Mouse (Mus musculus) kidney, postnatal 0 days (tissue): ENCODE measurements around the gene Cnnm4. TPM values are rescaled to one million over a fixed set of nuclear protein-coding genes. Genes with fewer than 3 reads are reported as not detected.

ENCODE experiments used
- ATAC-seq: fragments of 200-750 bp; cut with Nextera tagmentation; replicated peaks from 2 replicates; pipeline ENCODE4 v1.8.0; 2017; ENCODE audit warnings: low read depth, moderate number of reproducible peaks, moderate TSS enrichment, moderate library complexity; ENCODE audit not compliant: low FRiP score
- DNase-seq: peaks from one replicate; pipeline ENCODE4 v3.0.0-alpha.2; 2016; ENCODE audit warnings: low spot score
- H3K27ac ChIP-seq: fragments of 300-500 bp; sonication (generic); 2 replicates; pipeline ENCODE4 v1.5.1; 2014; ENCODE audit warnings: mild to moderate bottlenecking
- H3K27me3 ChIP-seq: fragments of 300-500 bp; sonication (generic); 2 replicates; pipeline ENCODE4 v1.6.1; 2014; ENCODE audit warnings: low read length, mixed read lengths; ENCODE audit not compliant: insufficient read depth
- H3K36me3 ChIP-seq: fragments of 300-500 bp; sonication (generic); 2 replicates; pipeline ENCODE4 v1.6.1; 2014; ENCODE audit warnings: low read length, mixed read lengths; ENCODE audit not compliant: insufficient read depth
- H3K4me1 ChIP-seq: fragments of 300-500 bp; sonication (generic); replicated peaks from 2 replicates; pipeline ENCODE4 v1.6.1; 2014; ENCODE audit warnings: antibody characterized with exemption, low read length, mixed read lengths; ENCODE audit not compliant: insufficient read depth
- H3K4me2 ChIP-seq: fragments of 300-500 bp; sonication (generic); 2 replicates; pipeline ENCODE4 v1.6.1; 2014; ENCODE audit warnings: mild to moderate bottlenecking, low read length, moderate library complexity, mixed read lengths
- H3K4me3 ChIP-seq: fragments of 300-500 bp; sonication (generic); replicated peaks from 2 replicates; pipeline ENCODE4 v1.5.1; 2014; ENCODE audit warnings: low read depth, low read length
- H3K9ac ChIP-seq: fragments of 300-500 bp; sonication (generic); 2 replicates; pipeline ENCODE4 v1.6.1; 2014; ENCODE audit warnings: low read depth, low read length
- H3K9me3 ChIP-seq: fragments of 300-500 bp; sonication (generic); replicated peaks from 2 replicates; pipeline ENCODE4 v1.6.1; 2016; ENCODE audit warnings: low read length, inconsistent platforms, mixed read lengths
- CTCF ChIP-seq: IDR thresholded peaks from 2 replicates; pipeline ENCODE4 v1.5.1; 2016; ENCODE audit warnings: antibody characterized with exemption, low read depth, mild to moderate bottlenecking, moderate library complexity
- WGBS: fragments of 180-500 bp; shearing (Covaris S2); extraction: QIAGEN DNeasy Blood & Tissue Kit; methylation state at CpG from one replicate; pipeline ENCODE4 v1.1.7; 2014; 5-methylcytosine and 5-hydroxymethylcytosine counted together
- polyA plus RNA-seq: library from polyadenylated mRNA; unstranded; fragments of >200 nt; fragmentation: Nextera tagmentation; extraction: Ambion mirVana; gene quantifications from 2 replicates; pipeline ENCODE4 v1.2.1, GENCODE M21; 2015

Cnnm4 gene
- polyA plus RNA-seq = 9.4 and 10.9 TPM in 2 replicates

DNA sequence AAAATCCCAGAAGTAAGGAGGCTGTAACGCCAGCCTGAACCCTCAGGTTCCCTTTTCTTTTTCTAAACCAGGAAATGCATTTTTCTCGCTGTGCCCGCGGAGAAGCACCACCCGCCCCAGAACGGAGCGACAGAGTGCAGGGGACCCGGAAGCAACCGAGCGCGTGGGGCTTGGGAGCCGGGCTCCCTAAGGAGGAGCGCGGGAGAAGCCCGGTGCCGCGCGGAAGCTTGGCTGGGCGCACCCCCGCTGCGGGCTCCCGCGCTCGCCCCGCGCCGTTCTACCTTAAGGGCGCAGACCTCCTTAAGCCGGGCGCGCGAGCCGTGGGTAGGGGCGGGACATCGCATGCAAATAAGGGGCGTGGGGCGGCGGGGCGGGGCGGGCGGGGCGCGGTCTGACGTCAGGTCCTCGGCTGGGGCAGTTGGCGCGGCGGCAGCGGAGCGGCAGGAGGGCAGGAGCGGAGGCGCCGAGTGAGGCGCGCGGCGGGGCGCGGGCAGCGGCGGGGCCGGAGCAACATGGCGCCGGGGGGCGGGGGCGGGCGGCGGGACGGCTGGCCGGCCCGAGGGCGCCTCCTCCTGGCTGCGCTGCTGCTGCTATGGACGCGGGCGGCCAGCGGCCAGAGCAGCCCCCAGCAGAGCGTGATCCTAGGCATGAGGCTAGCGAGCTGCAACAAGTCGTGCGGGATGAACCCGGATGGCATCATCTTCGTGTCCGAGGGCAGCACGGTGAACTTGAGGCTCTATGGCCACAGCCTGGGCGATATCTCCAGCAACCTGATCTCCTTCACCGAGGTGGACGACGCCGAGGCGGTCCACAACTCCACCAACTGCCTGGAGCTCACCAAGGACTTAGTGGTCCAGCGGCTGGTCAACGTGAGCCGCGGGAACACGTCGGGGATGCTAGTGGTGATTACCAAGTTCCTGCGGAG, at the start of gene Cnnm4:
Gene Cnnm4 (plus strand): TSS at position 440 of the 925 bp plus-strand sequence.
- ATAC-seq (peak; percentile 84), DNase-seq (peak; percentile 91)
- H3K9me3 ChIP-seq = no peaks in the 10 kb centered on the region
- H3K9ac ChIP-seq = peak within 1 kb of the TSS; percentile 71
- no peaks in the 10 kb centered on the region for H3K36me3 ChIP-seq
- peak; percentile 40; the same call in 1 of the 2 replicates for TF ChIP-seq CTCF
- H3K27ac ChIP-seq = peak within 1 kb of the TSS; percentile 70
- peak within 1 kb of the TSS; percentile 86 for H3K4me2 ChIP-seq
- H3K4me1 ChIP-seq = peaks cover 30% of the 10 kb centered on the region
- H3K27me3 ChIP-seq = no peaks in the 10 kb centered on the region
- H3K4me3 ChIP-seq = peak within 1 kb of the TSS; percentile 70
- WGBS = under 1% methylated on average over 84 of the region's 98 CpGs

DNA sequence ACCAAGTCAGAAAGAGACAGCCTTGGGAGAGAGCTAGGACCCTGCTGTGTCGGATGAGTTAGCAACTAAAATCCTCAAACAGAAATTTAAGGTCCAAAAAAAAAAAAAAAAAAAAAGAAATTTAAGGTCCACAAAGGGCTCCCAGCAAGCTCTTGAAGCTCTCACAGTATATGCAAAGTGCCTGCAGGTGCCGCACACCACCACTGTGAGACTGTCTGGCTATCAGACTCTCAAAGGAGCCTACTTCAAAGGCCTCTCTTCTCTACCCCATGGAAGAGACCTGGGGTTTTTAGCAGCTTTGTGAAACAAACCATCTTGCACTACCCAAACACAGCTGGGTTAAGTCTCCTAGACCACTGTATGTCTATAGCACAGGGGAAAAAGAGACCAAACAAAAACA, 41.9 kb upstream of the Cnnm4 start:
- Histone ChIP-seq H3K27ac (no peak overlapping the region), H3K4me2 (no peak overlapping the region), H3K4me3 (no peak overlapping the region), H3K9me3 (no peaks in the 10 kb centered on the region), H3K27me3 (no peaks in the 10 kb centered on the region), H3K4me1 (no peaks in the 10 kb centered on the region), H3K9ac (no peak overlapping the region), H3K36me3 (peaks cover 50% of the 10 kb centered on the region)
- WGBS = 87% methylated on average over 2 of the region's 2 CpGs
- ATAC-seq (no peak), DNase-seq (no peak)
- TF ChIP-seq CTCF = no peak

DNA sequence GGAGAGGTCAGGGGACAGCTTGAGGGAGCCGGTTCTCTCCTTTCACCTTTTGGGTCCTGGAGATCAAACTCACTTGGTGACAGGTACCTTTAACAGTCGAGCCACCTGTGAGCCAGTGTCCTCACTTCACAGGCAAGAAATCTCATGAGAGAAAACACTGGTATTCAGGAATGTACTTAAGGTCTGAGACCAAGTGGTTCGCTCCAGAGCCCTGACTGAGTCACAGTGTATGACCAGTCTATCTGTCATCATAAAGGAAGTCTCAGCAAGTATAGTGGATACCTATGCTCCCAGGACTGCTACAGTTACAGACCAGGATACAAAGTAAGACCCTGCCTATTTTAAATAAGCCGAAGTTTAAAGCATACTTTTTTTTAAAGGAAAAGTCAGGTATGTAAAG, 38.4 kb upstream of the Cnnm4 start:
- no peaks in the 10 kb centered on the region for H3K4me1 ChIP-seq
- H3K27me3 ChIP-seq = no peaks in the 10 kb centered on the region
- WGBS = 83% methylated on average over 4 of the region's 4 CpGs
- H3K9me3 ChIP-seq = no peaks in the 10 kb centered on the region
- H3K27ac ChIP-seq = no peak overlapping the region
- ATAC-seq (no peak), DNase-seq (no peak)
- H3K36me3 ChIP-seq = peaks cover 39% of the 10 kb centered on the region
- no peak for TF ChIP-seq CTCF
- H3K9ac ChIP-seq = no peak overlapping the region
- H3K4me3 ChIP-seq = no peak overlapping the region
- no peak overlapping the region for H3K4me2 ChIP-seq

DNA sequence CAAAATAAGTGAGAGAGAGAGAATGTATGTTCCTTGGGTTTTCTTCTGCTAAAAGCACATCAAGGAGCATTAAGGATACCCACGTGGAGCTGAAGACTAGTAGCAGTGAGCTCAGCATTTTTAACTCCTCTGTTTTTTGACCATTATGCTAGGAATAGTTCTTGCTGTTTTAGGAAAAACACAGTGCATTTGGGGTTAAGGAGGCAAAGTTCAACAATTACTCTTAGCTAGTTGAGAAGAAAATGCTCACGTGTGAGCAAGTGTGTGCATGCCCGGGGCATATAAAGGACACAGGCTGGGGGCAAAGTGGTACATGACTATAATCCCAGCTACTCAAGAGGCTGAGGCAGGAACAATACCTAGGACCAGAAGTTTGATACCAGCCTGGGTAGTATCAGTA, 37.8 kb upstream of the Cnnm4 start:
- no peak overlapping the region for H3K4me2 ChIP-seq
- no peak for TF ChIP-seq CTCF
- ATAC-seq = no peak
- no peaks in the 10 kb centered on the region for H3K27me3 ChIP-seq
- H3K27ac ChIP-seq = no peak overlapping the region
- no peak overlapping the region for H3K4me3 ChIP-seq
- H3K9ac ChIP-seq = no peak overlapping the region
- WGBS = 85% methylated on average over 3 of the region's 3 CpGs
- no peak for DNase-seq
- H3K4me1 ChIP-seq = no peaks in the 10 kb centered on the region
- peaks cover 39% of the 10 kb centered on the region for H3K36me3 ChIP-seq
- H3K9me3 ChIP-seq = no peaks in the 10 kb centered on the region

DNA sequence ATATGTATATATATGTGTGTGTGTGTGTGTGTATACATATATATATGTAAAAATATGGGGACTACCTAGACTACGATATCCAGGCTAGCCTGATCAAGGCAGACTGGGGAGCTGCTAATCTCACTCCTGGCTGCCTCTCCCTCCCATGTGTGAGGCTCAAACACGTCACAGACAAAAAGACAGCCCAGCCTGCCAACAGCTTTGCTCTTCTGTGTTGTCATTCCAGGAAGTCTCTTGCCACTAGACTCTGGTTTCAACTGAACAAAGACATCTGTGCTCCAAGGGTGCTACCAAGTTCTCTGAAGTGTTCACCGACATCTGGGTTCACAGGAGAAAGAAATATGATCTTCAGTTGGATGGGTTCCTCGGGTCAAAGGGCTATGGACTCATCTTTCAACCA, 36.3 kb upstream of the Cnnm4 start:
- Histone ChIP-seq H3K4me1 (no peaks in the 10 kb centered on the region), H3K36me3 (peaks cover 43% of the 10 kb centered on the region), H3K9me3 (no peaks in the 10 kb centered on the region), H3K9ac (no peak overlapping the region), H3K4me2 (no peak overlapping the region), H3K4me3 (no peak overlapping the region), H3K27ac (no peak overlapping the region), H3K27me3 (no peaks in the 10 kb centered on the region)
- 53% methylated on average over 4 of the region's 4 CpGs for WGBS
- ATAC-seq (no peak), DNase-seq (peak; percentile 22)
- TF ChIP-seq CTCF = no peak

DNA sequence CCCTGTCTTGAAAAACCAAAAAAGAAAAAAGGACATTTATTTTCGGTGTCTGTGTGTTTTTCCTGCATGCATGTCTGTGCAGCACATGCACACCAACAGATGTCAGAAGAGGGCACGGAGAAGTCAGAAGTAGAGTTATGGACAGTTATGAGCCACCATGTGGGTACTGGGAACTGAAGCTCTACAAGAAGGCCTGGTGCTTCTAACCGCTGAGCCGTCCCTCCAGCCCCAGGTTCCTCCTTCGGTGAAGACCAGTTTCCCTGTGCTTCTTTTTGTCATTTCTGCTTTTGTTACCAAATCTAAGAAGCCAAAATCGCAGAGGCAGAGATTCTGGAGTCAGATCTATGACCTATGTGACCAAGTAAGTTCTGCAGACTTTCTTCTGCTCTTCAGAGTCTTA, 34.9 kb upstream of the Cnnm4 start:
- no peak for ATAC-seq
- 96% methylated on average over 6 of the region's 6 CpGs for WGBS
- peaks cover 43% of the 10 kb centered on the region for H3K36me3 ChIP-seq

More for the DNA sequence above, 34.9 kb upstream of the Cnnm4 start:
- Histone ChIP-seq H3K4me3 (no peak overlapping the region), H3K9me3 (no peaks in the 10 kb centered on the region), H3K9ac (no peak overlapping the region), H3K27ac (no peak overlapping the region), H3K4me2 (no peak overlapping the region), H3K27me3 (no peaks in the 10 kb centered on the region), H3K4me1 (no peaks in the 10 kb centered on the region)
- TF ChIP-seq CTCF = no peak
- no peak for DNase-seq
